Mouse (Mus musculus) mesoderm, embryonic 11.5 days (tissue): ENCODE data around the gene Timmdc1.
A peak's percentile ranks its signal among the peaks of the same experiment; 100 is the strongest.

Source experiments
- DNase-seq: peaks from one replicate; pipeline ENCODE4 v3.0.0-alpha.2; 2012; ENCODE audit warnings: low read depth, low spot score

Timmdc1 gene

GRCm38 (mm10) chr16:38463305-38463704 lies 59.2 kb downstream of the Timmdc1 start:
- no peak for DNase-seq

DNA sequence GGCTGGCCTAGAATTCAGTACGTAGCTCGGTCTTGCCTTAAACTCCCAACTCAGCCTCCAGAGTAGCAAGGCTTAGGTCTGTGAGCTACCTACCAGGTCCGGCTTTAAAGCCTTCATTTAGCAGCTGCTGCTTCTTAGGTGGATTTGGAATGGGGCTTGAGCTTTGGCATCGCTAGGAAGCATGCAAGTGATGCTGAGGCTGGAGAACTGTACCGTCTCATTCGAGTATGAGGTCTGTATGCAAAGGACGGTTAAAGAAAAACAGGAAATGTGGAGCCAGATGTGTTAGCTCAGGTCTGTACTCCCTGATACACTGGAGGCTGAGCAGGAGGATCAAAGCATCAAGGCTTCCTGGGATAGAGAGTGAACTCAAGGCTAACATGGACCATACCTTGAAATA lies 60.3 kb downstream of the Timmdc1 start:
- no peak for DNase-seq

DNA sequence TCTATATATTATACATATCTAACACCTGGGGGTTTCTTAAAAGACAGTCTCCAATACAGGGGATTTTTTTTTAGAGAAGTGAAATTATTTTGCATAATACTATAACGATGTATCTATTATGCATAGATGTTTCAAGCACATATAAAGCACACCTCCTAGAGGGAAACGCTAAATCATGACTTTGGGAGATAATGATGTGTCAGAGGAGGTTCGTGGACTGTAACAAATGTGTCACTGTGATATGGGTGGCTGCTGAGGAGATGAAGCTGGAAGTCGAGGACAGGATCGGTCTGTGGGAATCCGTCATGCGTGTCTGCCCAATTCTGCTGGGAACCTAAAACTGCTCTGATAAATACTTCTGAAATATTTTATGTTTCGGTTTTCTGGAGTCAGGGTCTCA lies 60.7 kb downstream of the Timmdc1 start:
- no peak for DNase-seq

DNA sequence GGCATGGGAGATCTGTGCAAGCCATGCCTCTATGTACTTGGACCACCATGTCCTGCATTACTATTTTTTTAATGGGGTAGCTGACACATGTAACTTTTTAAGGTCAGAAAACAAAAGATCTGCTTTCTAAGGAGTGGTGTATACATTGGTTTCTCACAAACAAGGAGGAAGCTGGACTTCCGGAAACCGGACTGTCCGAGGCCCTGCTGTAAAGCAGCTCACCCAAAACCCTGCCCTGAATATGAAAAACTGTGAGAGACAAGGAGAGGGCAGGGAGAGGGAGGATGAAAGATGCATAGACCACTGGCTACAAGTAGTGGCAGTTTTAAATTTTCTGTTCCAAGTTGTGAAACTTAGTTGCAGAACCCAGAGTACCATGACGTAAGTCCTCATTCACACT lies 62.5 kb downstream of the Timmdc1 start:
- no peak for DNase-seq

DNA sequence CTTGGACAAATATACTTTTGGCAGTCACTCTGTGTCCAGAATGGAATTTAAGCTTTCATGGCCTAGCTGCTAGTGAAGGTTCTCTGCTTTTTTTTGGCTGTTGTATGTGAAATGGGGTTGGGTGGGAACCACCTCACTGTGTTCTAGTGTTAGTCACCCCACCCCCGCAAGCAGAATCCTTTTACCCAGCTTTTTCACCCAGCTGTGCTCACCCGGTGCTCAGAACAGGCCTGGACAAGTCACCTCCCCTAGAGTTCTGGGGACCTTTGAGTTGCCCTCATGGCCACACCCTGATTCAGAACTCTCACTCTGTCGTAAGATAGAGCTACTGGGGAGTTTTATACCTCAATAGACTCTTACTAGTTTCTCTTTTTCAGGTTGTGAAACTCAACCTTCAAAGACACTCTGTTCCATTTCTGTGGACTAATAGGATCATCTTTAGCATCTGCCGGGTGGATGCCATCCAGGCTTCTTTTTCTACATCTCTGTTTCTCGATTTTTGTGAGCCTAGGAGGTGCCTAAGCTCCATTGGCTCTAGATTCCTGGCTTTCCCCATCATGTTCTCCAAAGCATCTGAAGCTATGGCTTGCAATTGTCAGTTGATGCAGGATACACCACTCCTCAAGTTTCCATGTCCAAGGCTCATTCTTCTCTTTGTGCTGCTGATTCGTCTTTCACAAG lies 63.7 kb downstream of the Timmdc1 start:
- no peak for DNase-seq

DNA sequence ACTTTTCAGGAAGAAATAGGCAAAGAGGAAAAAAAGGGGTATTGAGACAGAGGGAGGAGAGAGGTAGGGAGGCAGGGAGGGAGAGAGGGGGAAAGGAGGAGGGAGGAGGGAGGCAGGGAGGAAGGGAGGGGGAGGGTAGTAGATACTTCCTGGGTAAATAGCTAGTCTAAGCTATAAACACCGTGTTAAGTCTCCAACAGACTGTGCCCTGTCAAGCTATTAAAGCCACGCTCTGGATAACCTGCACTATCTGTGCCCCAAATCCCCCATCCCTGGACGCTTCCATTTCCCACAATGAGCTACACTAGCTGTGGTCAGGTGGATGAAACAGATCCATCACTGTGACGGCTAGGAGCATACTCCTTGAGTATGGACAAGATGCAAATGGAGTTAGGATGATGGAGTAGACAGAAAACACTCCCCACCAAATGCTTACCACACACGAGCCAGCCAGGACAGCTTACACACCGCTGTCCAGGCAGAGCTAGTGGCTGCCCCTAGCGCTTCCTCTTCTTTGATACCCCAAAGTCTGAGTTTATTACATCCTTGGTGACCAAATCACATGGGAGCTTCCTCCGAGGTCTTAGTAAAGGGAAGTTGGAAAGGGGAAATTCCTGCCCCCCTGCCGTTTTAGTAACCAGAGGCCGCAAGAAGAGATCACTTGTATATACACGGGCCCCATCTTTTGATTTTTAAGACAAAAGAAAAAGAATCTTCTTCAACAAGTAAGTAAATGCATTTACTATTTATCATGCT lies 65.5 kb downstream of the Timmdc1 start:
- DNase-seq = no peak

GRCm38 (mm10) chr16:38455511-38456418 lies 66.7 kb downstream of the Timmdc1 start, which contains the start of gene Cd80:
Gene Cd80, plus strand, starts transcription at chr16:38455561.
- DNase-seq = no peak

- no peak for DNase-seq
Measured at GRCm38 (mm10) chr16:38454533-38455254, 67.8 kb downstream of the Timmdc1 start.

- DNase-seq = no peak
Measured at GRCm38 (mm10) chr16:38453952-38454351, 68.5 kb downstream of the Timmdc1 start.

GRCm38 (mm10) chr16:38453203-38453553 lies 69.3 kb downstream of the Timmdc1 start:
- no peak for DNase-seq

GRCm38 (mm10) chr16:38452442-38453202 lies 69.8 kb downstream of the Timmdc1 start, which contains the start of gene Adprh:
Gene Adprh, minus strand, starts transcription at chr16:38452703.
- DNase-seq = peak; percentile 89

DNA sequence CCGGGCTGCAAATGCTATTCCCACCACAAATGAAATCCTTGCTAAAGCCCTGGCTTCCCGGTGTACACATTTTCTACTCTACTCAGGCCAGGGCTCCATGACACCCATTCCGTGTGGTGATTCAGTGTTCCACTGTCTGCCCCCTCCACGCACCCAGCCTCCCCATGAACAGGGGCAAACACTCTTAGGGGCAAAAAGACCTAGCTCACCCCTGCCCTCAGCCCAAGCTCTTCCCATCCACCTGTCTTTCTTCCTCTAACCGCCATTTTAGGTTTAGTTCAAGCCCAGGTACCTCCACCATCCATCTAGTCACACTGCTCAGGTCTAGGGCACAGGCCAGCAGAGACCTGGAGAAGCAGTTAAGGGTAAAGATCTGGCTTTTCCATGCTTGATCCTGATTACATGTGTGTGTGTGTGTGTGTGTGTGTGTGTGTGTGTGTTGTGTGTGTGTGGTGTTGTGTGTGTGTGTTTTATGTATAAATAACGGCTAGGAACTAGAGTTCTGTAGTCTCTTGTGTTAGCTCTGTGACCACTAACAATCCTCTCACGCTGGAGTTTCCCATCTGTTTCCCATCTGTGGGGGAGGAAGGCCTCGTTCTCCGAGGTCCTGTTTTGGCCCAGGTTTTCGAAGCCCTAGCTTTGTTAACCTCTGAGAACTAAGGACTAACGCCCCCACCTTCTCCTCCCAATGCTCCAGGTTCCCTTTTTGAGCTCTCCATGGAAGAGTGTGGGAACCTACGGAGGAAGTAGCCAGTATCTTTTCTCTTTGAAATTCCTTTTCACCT lies 70.8 kb downstream of the Timmdc1 start:
- DNase-seq = peak; percentile 43

- DNase-seq = no peak
Measured at GRCm38 (mm10) chr16:38450707-38451106, 71.8 kb downstream of the Timmdc1 start.

GRCm38 (mm10) chr16:38448458-38448857 lies 74.0 kb downstream of the Timmdc1 start:
- no peak for DNase-seq
